Mouse (Mus musculus) embryonic facial prominence, embryonic 11.5 days (tissue): ENCODE measurements around the gene L1cam. TPM values are rescaled to one million over a fixed set of nuclear protein-coding genes. Genes with fewer than 3 reads are reported as not detected.

Experiments used
- ATAC-seq: fragments of 200-750 bp; cut with Nextera tagmentation; replicated peaks from 2 replicates; pipeline ENCODE4 v1.8.0; 2017; ENCODE audit warnings: low read depth; ENCODE audit not compliant: insufficient number of reproducible peaks, low FRiP score, low TSS enrichment
- DNase-seq: peaks from one replicate; pipeline ENCODE4 v3.0.0-alpha.2; 2015; ENCODE audit warnings: low spot score
- H3K27ac ChIP-seq: fragments of 300-500 bp; sonication (generic); replicated peaks from 2 replicates; pipeline ENCODE4 v1.5.1; 2014; ENCODE audit warnings: mild to moderate bottlenecking, low read depth, low read length, control low read depth
- H3K27me3 ChIP-seq: fragments of 300-500 bp; sonication (generic); 2 replicates; pipeline ENCODE4 v1.6.1; 2014; ENCODE audit warnings: mild to moderate bottlenecking, low read length, moderate library complexity, mixed read lengths; ENCODE audit not compliant: control insufficient read depth, insufficient read depth
- H3K36me3 ChIP-seq: fragments of 300-500 bp; sonication (generic); replicated peaks from 2 replicates; pipeline ENCODE4 v1.6.1; 2014; ENCODE audit warnings: low read depth, mild to moderate bottlenecking, low read length, moderate library complexity, mixed read lengths; ENCODE audit not compliant: control insufficient read depth, insufficient read depth
- H3K4me1 ChIP-seq: fragments of 300-500 bp; sonication (generic); 2 replicates; pipeline ENCODE4 v1.6.1; 2014; ENCODE audit warnings: low read length, mixed read lengths; ENCODE audit not compliant: control insufficient read depth, insufficient read depth
- H3K4me2 ChIP-seq: fragments of 300-500 bp; sonication (generic); 2 replicates; pipeline ENCODE4 v1.6.1; 2014; ENCODE audit warnings: low read depth, mild to moderate bottlenecking, control low read depth, low read length, moderate library complexity
- H3K4me3 ChIP-seq: fragments of 300-500 bp; sonication (generic); 2 replicates; pipeline ENCODE4 v1.5.1; 2014; ENCODE audit warnings: low read depth, low read length, control low read depth
- H3K9ac ChIP-seq: fragments of 300-500 bp; sonication (generic); replicated peaks from 2 replicates; pipeline ENCODE4 v1.6.1; 2014; ENCODE audit warnings: mild to moderate bottlenecking, control low read depth, low read length
- H3K9me3 ChIP-seq: fragments of 300-500 bp; sonication (generic); replicated peaks from 2 replicates; pipeline ENCODE4 v1.6.1; 2016; ENCODE audit warnings: mild to moderate bottlenecking, low read length, inconsistent platforms, mixed read lengths; ENCODE audit not compliant: control insufficient read depth
- WGBS: fragments of 180-500 bp; shearing (Covaris S2); extraction: QIAGEN DNeasy Blood & Tissue Kit; methylation state at CpG from one replicate; pipeline ENCODE4 v1.1.7; 2014; 5-methylcytosine and 5-hydroxymethylcytosine counted together
- polyA plus RNA-seq: library from polyadenylated mRNA; unstranded; fragments of >200 nt; fragmentation: Nextera tagmentation; extraction: Ambion mirVana; gene quantifications from 2 replicates; pipeline ENCODE4 v1.2.1, GENCODE M21; 2014

L1cam gene
- polyA plus RNA-seq, 1 experiment from 2014 or later, result 6.6 TPM

GRCm38 (mm10) chrX:73871956-73872355 lies 23.9 kb downstream of the L1cam start:
- Histone ChIP-seq H3K4me2 (no peak overlapping the region), H3K4me1 (no peaks in the 10 kb centered on the region), H3K4me3 (no peak overlapping the region), H3K9me3 (no peaks in the 10 kb centered on the region), H3K27me3 (no peaks in the 10 kb centered on the region), H3K36me3 (no peaks in the 10 kb centered on the region), H3K9ac (no peak overlapping the region), H3K27ac (no peak overlapping the region)
- ATAC-seq (no peak), DNase-seq (no peak)
- WGBS, result 47% methylated on average over 1 of the region's 1 CpGs

- no peak overlapping the region for H3K9ac ChIP-seq
- H3K4me3 ChIP-seq, result no peak overlapping the region
- no peak overlapping the region for H3K27ac ChIP-seq
- H3K27me3 ChIP-seq, result no peaks in the 10 kb centered on the region
- H3K4me2 ChIP-seq, result no peak overlapping the region
- H3K4me1 ChIP-seq, result no peaks in the 10 kb centered on the region
- ATAC-seq, result no peak
- no peaks in the 10 kb centered on the region for H3K36me3 ChIP-seq
- no peak for DNase-seq
- no peaks in the 10 kb centered on the region for H3K9me3 ChIP-seq
Measured at GRCm38 (mm10) chrX:73871474-73871873, 24.4 kb downstream of the L1cam start.

- Histone ChIP-seq H3K9me3 (no peaks in the 10 kb centered on the region), H3K27ac (no peak overlapping the region), H3K4me2 (no peak overlapping the region), H3K4me1 (no peaks in the 10 kb centered on the region), H3K36me3 (no peaks in the 10 kb centered on the region), H3K9ac (no peak overlapping the region), H3K27me3 (no peaks in the 10 kb centered on the region), H3K4me3 (no peak overlapping the region)
- ATAC-seq (no peak), DNase-seq (peak; percentile 71)
- 18% methylated on average over 5 of the region's 5 CpGs for WGBS
Measured at GRCm38 (mm10) chrX:73869334-73869733, 26.6 kb downstream of the L1cam start.

- ATAC-seq (no peak), DNase-seq (no peak)
- WGBS, result 87% methylated on average over 1 of the region's 1 CpGs
Measured at GRCm38 (mm10) chrX:73867852-73868251, 28.1 kb downstream of the L1cam start.

GRCm38 (mm10) chrX:73867256-73867655 lies 28.6 kb downstream of the L1cam start:
- DNase-seq, result peak; percentile 37
- 18% methylated on average over 3 of the region's 3 CpGs for WGBS
- no peak overlapping the region for H3K27ac ChIP-seq

More at GRCm38 (mm10) chrX:73867852-73868251, 28.1 kb downstream of the L1cam start:
- Histone ChIP-seq H3K4me1 (no peaks in the 10 kb centered on the region), H3K27me3 (no peaks in the 10 kb centered on the region), H3K4me3 (no peak overlapping the region), H3K4me2 (no peak overlapping the region), H3K9ac (no peak overlapping the region), H3K36me3 (no peaks in the 10 kb centered on the region), H3K9me3 (no peaks in the 10 kb centered on the region), H3K27ac (no peak overlapping the region)

GRCm38 (mm10) chrX:73864692-73865091 lies 31.2 kb downstream of the L1cam start:
- no peak overlapping the region for H3K4me3 ChIP-seq
- WGBS, result 60% methylated on average over 3 of the region's 3 CpGs
- H3K9me3 ChIP-seq, result no peaks in the 10 kb centered on the region
- peak; percentile 21 for DNase-seq
- no peaks in the 10 kb centered on the region for H3K27me3 ChIP-seq
- H3K4me1 ChIP-seq, result no peaks in the 10 kb centered on the region
- no peak overlapping the region for H3K4me2 ChIP-seq
- no peak for ATAC-seq
- no peak overlapping the region for H3K9ac ChIP-seq
- H3K27ac ChIP-seq, result no peak overlapping the region
- no peaks in the 10 kb centered on the region for H3K36me3 ChIP-seq

More at GRCm38 (mm10) chrX:73867256-73867655, 28.6 kb downstream of the L1cam start:
- no peaks in the 10 kb centered on the region for H3K4me1 ChIP-seq
- no peak for ATAC-seq
- no peak overlapping the region for H3K4me2 ChIP-seq
- no peaks in the 10 kb centered on the region for H3K36me3 ChIP-seq
- H3K27me3 ChIP-seq, result no peaks in the 10 kb centered on the region
- no peak overlapping the region for H3K9ac ChIP-seq
- H3K4me3 ChIP-seq, result no peak overlapping the region
- H3K9me3 ChIP-seq, result no peaks in the 10 kb centered on the region

DNA sequence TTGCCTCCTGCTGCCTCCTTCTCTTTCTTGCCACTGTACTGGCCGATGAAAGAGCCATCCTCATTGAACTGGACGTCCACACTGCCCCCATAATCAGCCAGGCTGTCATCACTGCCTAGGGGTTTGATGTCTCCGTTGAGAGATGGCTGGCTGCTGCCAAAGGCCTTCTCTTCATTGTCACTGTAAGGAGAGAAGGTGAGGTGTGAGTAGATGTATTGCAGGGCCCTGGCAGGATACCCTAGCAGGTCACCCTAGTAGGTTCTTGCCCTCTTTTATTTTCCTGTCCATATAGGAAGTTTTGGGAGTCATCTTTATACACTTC lies 40.9 kb downstream of the L1cam start:
- ATAC-seq, result no peak
- WGBS, result 69% methylated on average over 3 of the region's 3 CpGs
- H3K4me1 ChIP-seq, result no peaks in the 10 kb centered on the region

GRCm38 (mm10) chrX:73854326-73855086 lies 41.4 kb downstream of the L1cam start:
- no peaks in the 10 kb centered on the region for H3K27me3 ChIP-seq
- 81% methylated on average over 9 of the region's 9 CpGs for WGBS
- no peak overlapping the region for H3K4me3 ChIP-seq
- H3K4me2 ChIP-seq, result no peak overlapping the region
- no peaks in the 10 kb centered on the region for H3K36me3 ChIP-seq
- no peak overlapping the region for H3K9ac ChIP-seq
- ATAC-seq (no peak), DNase-seq (no peak)
- H3K4me1 ChIP-seq, result no peaks in the 10 kb centered on the region
- H3K27ac ChIP-seq, result no peak overlapping the region
- no peaks in the 10 kb centered on the region for H3K9me3 ChIP-seq

More for the DNA sequence above, 40.9 kb downstream of the L1cam start:
- no peaks in the 10 kb centered on the region for H3K27me3 ChIP-seq
- H3K9me3 ChIP-seq, result no peaks in the 10 kb centered on the region
- no peaks in the 10 kb centered on the region for H3K36me3 ChIP-seq
- H3K27ac ChIP-seq, result no peak overlapping the region
- H3K4me2 ChIP-seq, result no peak overlapping the region
- H3K9ac ChIP-seq, result no peak overlapping the region
- no peak overlapping the region for H3K4me3 ChIP-seq
- no peak for DNase-seq
